ENCODE assay signal across 20 mouse cellular contexts in the genomic region with DNA sequence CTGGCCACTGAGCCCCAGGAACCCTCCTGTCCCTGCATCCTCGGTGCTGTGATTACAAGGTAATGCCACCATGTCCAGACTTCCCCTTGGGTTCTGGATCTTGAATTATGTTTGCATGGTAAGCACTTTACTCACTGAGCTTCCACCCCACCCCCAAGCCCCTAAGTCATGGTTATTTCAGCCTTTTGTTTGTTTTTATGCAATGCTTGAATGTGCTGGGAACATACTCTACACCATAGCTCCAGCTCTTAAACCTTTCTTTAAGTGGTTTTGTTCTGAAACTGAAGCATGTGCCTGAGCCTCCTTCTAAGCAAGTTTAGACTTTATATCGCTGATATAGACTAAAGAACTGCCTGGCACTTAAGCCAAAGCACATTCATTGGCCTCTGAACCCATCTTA. TPM values are rescaled to one million over a fixed set of nuclear protein-coding genes. Genes with fewer than 3 reads are reported as not detected.
DNase-seq lines count a peak whose midpoint lies in the region; ATAC-seq and TF ChIP-seq lines count a peak whose summit lies in the region.
"Had no signal": no experiment of that assay in that cellular context is flagged by ENCODE, and none has a peak within 500 bp of the region (broad histone marks: within the 10 kb centered on the region; RNA-seq: fewer than 3 reads in every experiment).

No protein-coding gene starts in this region.

- H3K9me3 ChIP-seq in lung, embryonic 14.5 days (ENCODE audit: low read depth, low read length), result no peaks in the 10 kb centered on the region
- no peaks in the 10 kb centered on the region for H3K9me3 ChIP-seq in lung, embryonic 16.5 days (ENCODE audit: control insufficient read depth, low read length)
- H3K9me3 ChIP-seq in lung, postnatal 0 days (ENCODE audit: low read length), result no peaks in the 10 kb centered on the region
- H3K9me3 ChIP-seq in hindbrain, embryonic 13.5 days, result no peaks in the 10 kb centered on the region
- H3K9me3 ChIP-seq: embryonic facial prominence, embryonic 10.5 days; embryonic facial prominence, embryonic 12.5 days; forebrain, embryonic 13.5 days; forebrain, embryonic 15.5 days had no signal

- no peak overlapping the region for H3K4me3 ChIP-seq in lung, embryonic 14.5 days (ENCODE audit: low read depth, low read length)
- H3K4me3 ChIP-seq in lung, embryonic 16.5 days (ENCODE audit: low read length), result no peak overlapping the region
- no peak overlapping the region for H3K4me3 ChIP-seq in lung, adult 2 months (replicated peaks; ENCODE audit: extremely low read depth, low read depth, low read length)
- no peak overlapping the region for H3K4me3 ChIP-seq in lung, postnatal 0 days (ENCODE audit: low read depth, low read length)
- H3K4me3 ChIP-seq in hindbrain, embryonic 13.5 days, result no peak overlapping the region
- H3K4me3 ChIP-seq: embryonic facial prominence, embryonic 10.5 days; embryonic facial prominence, embryonic 12.5 days; forebrain, embryonic 13.5 days; forebrain, embryonic 15.5 days had no signal

- H3K27me3 ChIP-seq in lung, embryonic 14.5 days (ENCODE audit: insufficient read depth, low read length), result no peaks in the 10 kb centered on the region
- H3K27me3 ChIP-seq in lung, embryonic 16.5 days (ENCODE audit: control insufficient read depth, insufficient read depth, low read depth, low read length), result no peaks in the 10 kb centered on the region
- H3K27me3 ChIP-seq in lung, postnatal 0 days (replicated peaks; ENCODE audit: insufficient read depth, low read length), result no peaks in the 10 kb centered on the region
- H3K27me3 ChIP-seq in hindbrain, embryonic 13.5 days, result no peaks in the 10 kb centered on the region
- H3K27me3 ChIP-seq: embryonic facial prominence, embryonic 12.5 days; forebrain, embryonic 13.5 days; forebrain, embryonic 15.5 days had no signal

- WGBS in lung, embryonic 14.5 days, result 52% methylated on average over 2 of the region's 2 CpGs
- 42% methylated on average over 2 of the region's 2 CpGs for WGBS in lung, embryonic 16.5 days
- WGBS in lung, adult 2 months, result 57% methylated on average over 2 of the region's 2 CpGs
- WGBS in lung, postnatal 0 days, result 51% methylated on average over 2 of the region's 2 CpGs
- WGBS in hindbrain, embryonic 13.5 days, result 66% methylated on average over 2 of the region's 2 CpGs

- peak overlapping the region; percentile 54 for H3K27ac ChIP-seq in lung, embryonic 14.5 days (ENCODE audit: low read depth)
- H3K27ac ChIP-seq in lung, embryonic 16.5 days (ENCODE audit: low read length), result peak overlapping the region; percentile 86
- peak overlapping the region; percentile 68; the same call in 1 of the 2 replicates for H3K27ac ChIP-seq in lung, postnatal 0 days (ENCODE audit: low read length)
- H3K27ac ChIP-seq in hindbrain, embryonic 13.5 days, result no peak overlapping the region
- H3K27ac ChIP-seq: embryonic facial prominence, embryonic 10.5 days; embryonic facial prominence, embryonic 12.5 days; forebrain, embryonic 13.5 days; forebrain, embryonic 15.5 days had no signal

- H3K4me2 ChIP-seq in lung, embryonic 14.5 days, result no peak overlapping the region
- no peak overlapping the region for H3K4me2 ChIP-seq in lung, embryonic 16.5 days (ENCODE audit: low read depth, low read length)
- H3K4me2 ChIP-seq in lung, postnatal 0 days (replicated peaks; ENCODE audit: low read depth, low read length), result no peak overlapping the region
- H3K4me2 ChIP-seq in hindbrain, embryonic 13.5 days, result no peak overlapping the region
- H3K4me2 ChIP-seq: embryonic facial prominence, embryonic 12.5 days; forebrain, embryonic 13.5 days; forebrain, embryonic 15.5 days had no signal

- TF ChIP-seq POLR2A in lung, adult 2 months (IDR thresholded peaks at IDR 0.05; ENCODE audit: borderline replicate concordance, extremely low read depth, low read depth, low read length), result no peak

- H3K36me3 ChIP-seq in lung, embryonic 14.5 days (ENCODE audit: insufficient read depth), result no peaks in the 10 kb centered on the region
- H3K36me3 ChIP-seq in lung, embryonic 16.5 days (ENCODE audit: control insufficient read depth, insufficient read depth, low read length), result no peaks in the 10 kb centered on the region
- no peaks in the 10 kb centered on the region for H3K36me3 ChIP-seq in lung, postnatal 0 days (ENCODE audit: insufficient read depth, low read length)
- peaks cover 6% of the 10 kb centered on the region; the same call in 1 of the 2 replicates for H3K36me3 ChIP-seq in hindbrain, embryonic 13.5 days
- H3K36me3 ChIP-seq: embryonic facial prominence, embryonic 10.5 days; embryonic facial prominence, embryonic 12.5 days; forebrain, embryonic 15.5 days had no signal

- no peak for ATAC-seq in lung, embryonic 14.5 days (ENCODE audit: insufficient read depth)
- peak; percentile 38 for ATAC-seq in lung, embryonic 16.5 days (ENCODE audit: low read depth)
- ATAC-seq in lung, postnatal 0 days, result peak; percentile 79
- ATAC-seq in hindbrain, embryonic 13.5 days (ENCODE audit: low FRiP score), result no peak
- ATAC-seq: forebrain, embryonic 13.5 days; forebrain, embryonic 15.5 days had no signal

- peaks cover 11% of the 10 kb centered on the region for H3K4me1 ChIP-seq in lung, embryonic 14.5 days (ENCODE audit: insufficient read depth)
- peaks cover 39% of the 10 kb centered on the region for H3K4me1 ChIP-seq in lung, embryonic 16.5 days (replicated peaks; ENCODE audit: control insufficient read depth, insufficient read depth, low read length)
- peaks cover 18% of the 10 kb centered on the region for H3K4me1 ChIP-seq in lung, adult 2 months (ENCODE audit: control insufficient read depth, insufficient read depth, low read length)
- H3K4me1 ChIP-seq in lung, postnatal 0 days (ENCODE audit: insufficient read depth, low read depth, low read length), result peaks cover 10% of the 10 kb centered on the region; the same call in 1 of the 2 replicates
- H3K4me1 ChIP-seq in hindbrain, embryonic 13.5 days (replicated peaks), result peaks cover 35% of the 10 kb centered on the region

- no peak overlapping the region for H3K9ac ChIP-seq in lung, embryonic 14.5 days
- H3K9ac ChIP-seq in lung, embryonic 16.5 days (ENCODE audit: low read length), result no peak overlapping the region
- no peak overlapping the region for H3K9ac ChIP-seq in lung, postnatal 0 days (replicated peaks; ENCODE audit: low read depth)
- H3K9ac ChIP-seq in hindbrain, embryonic 13.5 days, result no peak overlapping the region
- H3K9ac ChIP-seq: embryonic facial prominence, embryonic 12.5 days; forebrain, embryonic 13.5 days; forebrain, embryonic 15.5 days had no signal

- peak; percentile 96 for TF ChIP-seq EP300 in lung, postnatal 0 days (IDR thresholded peaks at IDR 0.05)

- no peak for TF ChIP-seq CTCF in lung, embryonic 14.5 days (IDR thresholded peaks at IDR 0.05; ENCODE audit: low read depth)
- no peak for TF ChIP-seq CTCF in lung, adult 2 months (IDR thresholded peaks at IDR 0.05; ENCODE audit: insufficient read depth, low read length)
- no peak for TF ChIP-seq CTCF in lung, postnatal 0 days (IDR thresholded peaks at IDR 0.05)

- no peak for DNase-seq in lung, embryonic 14.5 days
- DNase-seq in lung, postnatal 14 days, result no peak
- DNase-seq in lung, adult 2 months, result no peak
- DNase-seq in lung, postnatal 0 days (ENCODE audit: low spot score), result peak; percentile 90
- peak; percentile 75 for DNase-seq in lung, postnatal 25 days (ENCODE audit: low spot score)
- DNase-seq in cerebellum, adult 11-12 months, result no peak
- DNase-seq: adrenal gland, adult 2 months; adrenal gland, postnatal 10 days; adrenal gland, postnatal 25 days; cerebellum, adult 11 months; cerebellum, adult 2 months; cerebellum, adult 9-10 months; cerebellum, postnatal 10 days; cerebellum, postnatal 25 days had no signal

RNA-seq across cellular contexts. Expression of a gene that starts 34.5 kb away (rescaled TPM):
- polyA plus RNA-seq in lung, embryonic 14.5 days (2014; fragmentation: Nextera tagmentation; extraction: Ambion mirVana), result 22.2 and 26.2 TPM in 2 replicates
- 21.6 and 24.6 TPM in 2 replicates for polyA plus RNA-seq in lung, embryonic 16.5 days (2015; fragmentation: Nextera tagmentation; extraction: Ambion mirVana)
- 48.8 and 51.9 TPM in 2 replicates for polyA plus RNA-seq in lung, adult 2 months (2012; rRNA removed)
- polyA plus RNA-seq in lung, postnatal 0 days (2015; fragmentation: Nextera tagmentation; extraction: Ambion mirVana), result 13.9 and 15.8 TPM in 2 replicates
- 34.3 and 39.0 TPM in 2 replicates for polyA plus RNA-seq in hindbrain, embryonic 13.5 days (2015; fragmentation: Nextera tagmentation; extraction: Ambion mirVana)

Comparison
In these comparisons a context has a peak if more than half of its experiments do, and no peak if none do; other contexts are left out.
1. ATAC-seq: peak in lung, embryonic 16.5 days (single experiment) and lung, postnatal 0 days (single experiment); none in lung, embryonic 14.5 days (single experiment) and hindbrain, embryonic 13.5 days (single experiment).
2. DNase-seq: peak in lung, postnatal 0 days (single experiment) and lung, postnatal 25 days (single experiment); none in lung, embryonic 14.5 days (single experiment), lung, postnatal 14 days (single experiment), lung, adult 2 months (single experiment) and cerebellum, adult 11-12 months (single experiment).